Mouse (Mus musculus): ENCODE data around the gene Gm17455. TPM values are rescaled to one million over a fixed set of nuclear protein-coding genes. Genes with fewer than 3 reads are reported as not detected.

Gene Gm17455
- polyA plus RNA-seq, 2 experiments = not detected

DNA sequence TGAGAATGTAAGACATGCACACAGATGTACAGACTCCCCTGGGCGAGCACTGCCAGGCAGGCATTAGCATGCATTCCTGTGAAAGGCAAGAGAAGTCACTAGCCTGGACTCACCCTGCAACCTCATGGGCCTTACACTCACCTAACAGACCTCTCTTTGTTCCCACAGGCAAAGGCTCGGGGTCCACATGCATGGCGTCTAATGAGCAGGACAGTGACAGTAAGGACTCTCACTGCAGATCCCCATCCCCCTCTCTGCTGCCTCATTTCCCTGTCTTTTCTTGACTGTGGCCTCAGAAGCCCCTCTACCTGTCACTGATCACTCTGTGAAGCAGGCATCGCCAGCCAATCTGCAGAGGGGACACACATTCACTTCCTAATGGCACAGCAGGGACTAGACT is 40.8 kb upstream of the Gm17455 start:
- Histone ChIP-seq H3K27ac (no peak overlapping the region), H3K4me2 (ENCODE audit: low read depth) (no peak overlapping the region), H3K9me3 (ENCODE audit: control insufficient read depth, low read length) (no peaks in the 10 kb centered on the region), H3K9ac (replicated peaks) (no peak overlapping the region), H3K4me1 (replicated peaks; ENCODE audit: control insufficient read depth in 2 of 2, insufficient read depth in 2 of 2, low read length in 1 of 2) (0 out of 4 replicates have a peak, but pooled peaks cover 0 to 2% of the 10 kb centered on the region in 2 experiments), H3K4me3 (ENCODE audit: insufficient read depth in 1 of 2, low read depth in 2 of 2, low read length in 2 of 2) (no peak overlapping the region), H3K36me3 (replicated peaks; ENCODE audit: control insufficient read depth, insufficient read depth, low read depth) (no peaks in the 10 kb centered on the region; the same call in 1 of the 2 replicates), H3K27me3 (ENCODE audit: control insufficient read depth, insufficient read depth, low read length) (no peaks in the 10 kb centered on the region)
- no peak for TF ChIP-seq EP300 (IDR thresholded peaks at IDR 0.05; ENCODE audit: low read depth)
- TF ChIP-seq CTCF (IDR thresholded peaks at IDR 0.05; ENCODE audit: low read depth) = no peak
- DNase-seq (ENCODE audit: low read depth in 3 of 3, low spot score in 3 of 3) (no peak), ATAC-seq (ENCODE audit: insufficient read depth) (no peak)
- WGBS (ENCODE audit: insufficient replicate concordance) = 70% methylated on average over 4 of the region's 4 CpGs

DNA sequence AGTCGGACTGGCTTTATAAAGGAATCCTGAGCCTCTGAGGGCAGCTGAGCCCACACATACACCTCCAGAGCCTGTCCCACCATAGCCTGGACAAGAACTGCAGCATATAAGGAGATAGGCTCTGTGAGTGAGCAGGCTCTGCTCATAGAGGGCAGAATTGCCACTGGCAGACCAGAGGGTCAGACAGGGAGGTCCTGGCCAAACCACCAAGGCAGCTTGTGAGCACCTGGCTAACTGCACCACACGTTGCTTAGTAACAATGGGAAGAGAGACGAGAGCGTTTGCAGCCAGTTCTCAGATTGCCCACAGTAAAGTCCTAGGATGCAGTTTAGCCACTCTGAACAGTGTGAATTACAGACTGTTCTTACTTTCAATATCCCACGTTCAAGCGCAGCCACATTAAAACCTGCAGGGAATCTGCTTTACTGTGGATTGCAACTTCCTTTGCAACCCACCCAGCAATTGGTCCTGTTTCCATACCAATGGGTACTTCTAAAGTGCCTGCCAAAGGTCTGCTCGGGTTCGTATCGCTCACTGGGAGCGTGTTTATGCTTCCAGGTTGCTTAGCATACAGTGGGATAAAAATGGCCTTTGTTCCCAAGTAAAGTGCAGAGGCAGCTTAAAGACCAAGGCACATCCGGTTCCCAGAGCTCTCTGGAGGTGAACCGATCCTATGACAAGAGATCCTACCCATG is 37.8 kb upstream of the Gm17455 start:
- H3K9me3 ChIP-seq (ENCODE audit: control insufficient read depth, low read length) = no peaks in the 10 kb centered on the region
- H3K36me3 ChIP-seq (replicated peaks; ENCODE audit: control insufficient read depth, insufficient read depth, low read depth) = no peaks in the 10 kb centered on the region; the same call in 1 of the 2 replicates
- TF ChIP-seq CTCF (IDR thresholded peaks at IDR 0.05; ENCODE audit: low read depth) = no peak
- no peak for TF ChIP-seq EP300 (IDR thresholded peaks at IDR 0.05; ENCODE audit: low read depth)
- no peak overlapping the region for H3K9ac ChIP-seq (replicated peaks)
- 0 out of 4 replicates have a peak, but pooled peaks cover 0 to 2% of the 10 kb centered on the region in 2 experiments for H3K4me1 ChIP-seq (replicated peaks; ENCODE audit: control insufficient read depth in 2 of 2, insufficient read depth in 2 of 2, low read length in 1 of 2)
- no peak overlapping the region for H3K4me2 ChIP-seq (ENCODE audit: low read depth)
- H3K27me3 ChIP-seq (ENCODE audit: control insufficient read depth, insufficient read depth, low read length) = no peaks in the 10 kb centered on the region
- no peak overlapping the region for H3K27ac ChIP-seq
- DNase-seq (ENCODE audit: low read depth in 3 of 3, low spot score in 3 of 3) (no peak), ATAC-seq (ENCODE audit: insufficient read depth) (no peak)
- WGBS (ENCODE audit: insufficient replicate concordance) = 65% methylated on average over 12 of the region's 12 CpGs
- H3K4me3 ChIP-seq (ENCODE audit: insufficient read depth in 1 of 2, low read depth in 2 of 2, low read length in 2 of 2) = no peak overlapping the region

DNA sequence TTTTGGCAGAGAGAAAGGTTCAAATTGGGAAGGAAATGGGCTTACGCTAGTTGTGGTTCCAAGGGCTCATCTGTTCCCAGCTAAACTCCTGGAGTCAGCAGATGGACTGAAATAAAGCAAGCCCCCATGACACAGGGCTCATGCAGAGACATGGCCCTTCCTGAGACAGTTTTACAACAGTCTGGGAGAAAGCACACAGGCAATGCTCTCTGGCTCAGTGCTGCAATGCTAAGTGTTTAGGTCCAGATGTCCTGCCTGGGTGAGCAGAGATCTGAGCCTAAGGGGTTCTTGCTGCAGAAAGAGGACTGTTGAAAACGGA is 37.3 kb upstream of the Gm17455 start:
- TF ChIP-seq EP300 (IDR thresholded peaks at IDR 0.05; ENCODE audit: low read depth) (no peak), CTCF (IDR thresholded peaks at IDR 0.05; ENCODE audit: low read depth) (no peak)
- no peaks in the 10 kb centered on the region for H3K27me3 ChIP-seq (ENCODE audit: control insufficient read depth, insufficient read depth, low read length)
- H3K4me2 ChIP-seq (ENCODE audit: low read depth) = no peak overlapping the region
- 47% methylated on average over 2 of the region's 2 CpGs for WGBS (ENCODE audit: insufficient replicate concordance)
- H3K4me1 ChIP-seq (replicated peaks; ENCODE audit: control insufficient read depth in 2 of 2, insufficient read depth in 2 of 2, low read length in 1 of 2) = 0 out of 4 replicates have a peak, but pooled peaks cover 0 to 2% of the 10 kb centered on the region in 2 experiments
- no peak overlapping the region for H3K9ac ChIP-seq (replicated peaks)
- no peak overlapping the region for H3K27ac ChIP-seq
- no peak overlapping the region for H3K4me3 ChIP-seq (ENCODE audit: insufficient read depth in 1 of 2, low read depth in 2 of 2, low read length in 2 of 2)
- no peaks in the 10 kb centered on the region for H3K9me3 ChIP-seq (ENCODE audit: control insufficient read depth, low read length)
- H3K36me3 ChIP-seq (replicated peaks; ENCODE audit: control insufficient read depth, insufficient read depth, low read depth) = no peaks in the 10 kb centered on the region; the same call in 1 of the 2 replicates
- no peak for DNase-seq (ENCODE audit: low read depth in 3 of 3, low spot score in 3 of 3)
- ATAC-seq (ENCODE audit: insufficient read depth) = no peak

DNA sequence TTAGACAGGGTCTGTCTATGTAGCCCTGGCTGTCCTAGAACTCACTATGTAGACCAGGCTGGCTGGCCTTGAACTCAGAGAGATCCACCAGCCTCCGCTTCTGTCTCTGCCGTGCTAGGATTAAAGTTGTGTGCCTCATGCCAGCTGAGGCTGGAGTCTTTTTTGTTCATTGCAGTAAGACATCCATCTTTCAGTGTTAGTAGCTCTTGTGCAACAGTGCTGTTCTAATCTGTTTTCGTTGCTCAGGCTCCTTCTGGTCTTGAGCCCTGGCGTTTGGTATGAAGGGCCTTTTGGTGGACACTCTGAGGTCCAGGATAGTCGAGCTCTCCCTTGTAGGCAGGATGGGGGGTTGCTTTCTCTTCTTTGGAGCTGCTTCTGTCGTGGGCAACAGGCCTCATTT is 36.1 kb upstream of the Gm17455 start:
- ATAC-seq (ENCODE audit: insufficient read depth) = no peak
- WGBS (ENCODE audit: insufficient replicate concordance) = 63% methylated on average over 6 of the region's 6 CpGs
- Histone ChIP-seq H3K4me1 (replicated peaks; ENCODE audit: control insufficient read depth in 2 of 2, insufficient read depth in 2 of 2, low read length in 1 of 2) (0 out of 4 replicates have a peak, but pooled peaks cover 0 to 4% of the 10 kb centered on the region in 2 experiments), H3K4me2 (ENCODE audit: low read depth) (no peak overlapping the region), H3K9ac (replicated peaks) (no peak overlapping the region), H3K4me3 (ENCODE audit: insufficient read depth in 1 of 2, low read depth in 2 of 2, low read length in 2 of 2) (no peak overlapping the region), H3K36me3 (replicated peaks; ENCODE audit: control insufficient read depth, insufficient read depth, low read depth) (no peaks in the 10 kb centered on the region; the same call in 1 of the 2 replicates), H3K9me3 (ENCODE audit: control insufficient read depth, low read length) (no peaks in the 10 kb centered on the region), H3K27ac (no peak overlapping the region), H3K27me3 (ENCODE audit: control insufficient read depth, insufficient read depth, low read length) (no peaks in the 10 kb centered on the region)
- TF ChIP-seq CTCF (IDR thresholded peaks at IDR 0.05; ENCODE audit: low read depth) (no peak), EP300 (IDR thresholded peaks at IDR 0.05; ENCODE audit: low read depth) (no peak)
- no peak for DNase-seq (ENCODE audit: low read depth in 3 of 3, low spot score in 3 of 3)

DNA sequence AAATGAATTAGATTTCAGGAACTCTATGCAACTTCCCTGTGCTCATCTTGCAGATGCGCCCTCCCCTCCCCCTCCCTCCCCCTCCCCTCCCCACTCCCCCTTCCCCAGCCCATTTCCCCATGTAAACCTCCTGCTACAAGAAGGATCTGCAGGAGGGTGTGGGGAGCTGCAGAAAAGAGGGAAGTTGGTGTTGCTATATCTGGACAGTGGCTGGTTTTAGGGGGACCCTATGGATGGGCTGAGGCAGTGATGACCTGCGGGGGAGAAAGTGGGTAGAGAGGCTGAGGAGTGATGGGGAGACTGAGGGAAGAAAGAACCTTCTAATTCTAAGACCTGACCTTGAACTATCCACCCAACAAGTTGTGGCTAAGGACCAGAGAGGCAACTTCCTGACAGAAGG is 32.4 kb upstream of the Gm17455 start:
- ATAC-seq (ENCODE audit: insufficient read depth) = no peak
- WGBS (ENCODE audit: insufficient replicate concordance) = 6% methylated on average over 2 of the region's 2 CpGs
- TF ChIP-seq EP300 (IDR thresholded peaks at IDR 0.05; ENCODE audit: low read depth) = no peak
- TF ChIP-seq CTCF (IDR thresholded peaks at IDR 0.05; ENCODE audit: low read depth) = no peak
- no peak overlapping the region for H3K4me3 ChIP-seq (ENCODE audit: insufficient read depth in 1 of 2, low read depth in 2 of 2, low read length in 2 of 2)
- no peak overlapping the region for H3K27ac ChIP-seq
- no peaks in the 10 kb centered on the region for H3K27me3 ChIP-seq (ENCODE audit: control insufficient read depth, insufficient read depth, low read length)
- no peaks in the 10 kb centered on the region for H3K36me3 ChIP-seq (replicated peaks; ENCODE audit: control insufficient read depth, insufficient read depth, low read depth)
- H3K9ac ChIP-seq (replicated peaks) = no peak overlapping the region
- no peak overlapping the region for H3K4me2 ChIP-seq (ENCODE audit: low read depth)
- H3K9me3 ChIP-seq (ENCODE audit: control insufficient read depth, low read length) = no peaks in the 10 kb centered on the region
- DNase-seq (ENCODE audit: low read depth in 3 of 3, low spot score in 3 of 3) = no peak
- H3K4me1 ChIP-seq (replicated peaks; ENCODE audit: control insufficient read depth in 2 of 2, insufficient read depth in 2 of 2, low read length in 1 of 2) = 0 out of 4 replicates have a peak, but pooled peaks cover 0 to 4% of the 10 kb centered on the region in 2 experiments

All from liver, embryonic 14.5 days (tissue).